Mouse (Mus musculus) small intestine, adult 2 months (tissue): ENCODE results near the gene Ltbr.

Experiments
- CTCF ChIP-seq: fragments of 200-500 bp; IDR thresholded peaks from 2 replicates; pipeline ENCODE4 v1.5.1; 2012; ENCODE audit warnings: low read depth, mild to moderate bottlenecking, control low read depth, inconsistent platforms, low read length, moderate library complexity, mixed read lengths; ENCODE audit not compliant: insufficient replicate concordance, insufficient read length; ENCODE audit errors: extremely low read depth
- POLR2A ChIP-seq: fragments of 200-500 bp; IDR thresholded peaks from 2 replicates; pipeline ENCODE4 v1.6.1; 2012; ENCODE audit warnings: low read depth, mild to moderate bottlenecking, control low read depth, inconsistent platforms, low read length, moderate library complexity

DNA sequence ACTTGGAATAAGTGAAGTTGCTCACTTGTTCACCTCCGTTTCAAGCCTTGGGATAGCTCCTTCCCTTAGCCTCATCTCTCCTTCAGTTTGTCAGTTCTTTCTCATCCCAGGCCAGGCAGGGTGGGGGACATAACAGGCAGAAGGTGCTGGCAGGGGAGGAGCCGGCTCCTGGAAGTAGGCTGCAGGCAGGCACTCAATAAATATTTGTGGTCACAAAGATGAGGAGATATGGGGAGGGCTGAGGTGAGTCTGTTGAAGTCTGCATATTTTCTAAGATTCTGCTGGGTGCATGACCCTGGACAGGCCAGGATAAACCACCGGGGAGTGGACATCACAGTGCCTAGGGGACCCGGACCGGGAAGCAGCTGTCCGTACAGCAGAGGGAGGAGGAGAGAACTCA, 9.9 kb upstream of the Ltbr start:
- TF ChIP-seq CTCF = no peak
- no peak for TF ChIP-seq POLR2A
